Mouse (Mus musculus) layer of hippocampus, postnatal 36 days (tissue): ENCODE measurements at regions not wholly inside any gene's neighbourhood (a gene's known extent, or its start where the extent isn't known, plus 50 kb on each side); places are given as distances from the start of the nearest gene placed in this dataset.

Experiments used
- DNase-seq, 2 experiments: peaks; one replicate each; pipeline ENCODE4 v3.0.0; 2022

DNA sequence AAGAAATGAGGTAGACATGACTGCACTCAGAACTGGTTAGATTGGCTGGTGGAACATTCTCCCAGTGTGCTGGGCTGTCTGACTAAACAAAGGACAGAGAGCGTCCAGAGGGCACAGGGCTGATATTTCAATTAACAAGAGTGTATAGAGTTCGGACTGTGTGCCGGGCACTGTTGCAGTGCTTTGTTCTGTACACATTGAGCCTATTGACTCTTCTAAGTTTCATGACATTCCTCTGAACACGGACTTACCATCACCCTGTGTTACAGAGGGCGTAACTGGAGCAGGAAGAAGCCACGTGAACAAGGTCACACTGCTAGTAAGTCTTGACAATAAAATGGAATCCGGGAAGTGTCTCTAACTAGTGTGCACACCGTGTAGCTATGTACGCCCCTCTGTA is 92.1 kb upstream of the Barx2 start:
- no peak for DNase-seq

DNA sequence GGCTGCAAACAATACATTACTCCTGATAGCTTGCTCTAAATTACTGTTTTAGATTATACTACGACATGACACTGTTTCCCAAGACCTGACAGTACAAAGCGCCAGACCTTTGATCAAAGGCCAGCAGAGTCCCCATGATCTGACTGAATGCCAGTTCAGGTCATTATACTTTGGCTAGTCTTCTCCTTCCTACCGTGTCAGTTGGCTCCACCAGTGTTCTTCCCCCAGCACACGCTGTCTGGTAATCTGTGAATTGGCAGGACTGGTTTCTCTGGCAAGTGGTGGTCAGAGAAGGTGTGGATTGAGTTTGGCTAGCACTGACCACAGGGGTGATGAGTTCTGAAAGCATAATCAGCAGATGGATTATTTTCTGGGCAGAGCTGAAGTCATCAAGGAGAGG is 93.1 kb upstream of the Barx2 start:
- no peak for DNase-seq

DNA sequence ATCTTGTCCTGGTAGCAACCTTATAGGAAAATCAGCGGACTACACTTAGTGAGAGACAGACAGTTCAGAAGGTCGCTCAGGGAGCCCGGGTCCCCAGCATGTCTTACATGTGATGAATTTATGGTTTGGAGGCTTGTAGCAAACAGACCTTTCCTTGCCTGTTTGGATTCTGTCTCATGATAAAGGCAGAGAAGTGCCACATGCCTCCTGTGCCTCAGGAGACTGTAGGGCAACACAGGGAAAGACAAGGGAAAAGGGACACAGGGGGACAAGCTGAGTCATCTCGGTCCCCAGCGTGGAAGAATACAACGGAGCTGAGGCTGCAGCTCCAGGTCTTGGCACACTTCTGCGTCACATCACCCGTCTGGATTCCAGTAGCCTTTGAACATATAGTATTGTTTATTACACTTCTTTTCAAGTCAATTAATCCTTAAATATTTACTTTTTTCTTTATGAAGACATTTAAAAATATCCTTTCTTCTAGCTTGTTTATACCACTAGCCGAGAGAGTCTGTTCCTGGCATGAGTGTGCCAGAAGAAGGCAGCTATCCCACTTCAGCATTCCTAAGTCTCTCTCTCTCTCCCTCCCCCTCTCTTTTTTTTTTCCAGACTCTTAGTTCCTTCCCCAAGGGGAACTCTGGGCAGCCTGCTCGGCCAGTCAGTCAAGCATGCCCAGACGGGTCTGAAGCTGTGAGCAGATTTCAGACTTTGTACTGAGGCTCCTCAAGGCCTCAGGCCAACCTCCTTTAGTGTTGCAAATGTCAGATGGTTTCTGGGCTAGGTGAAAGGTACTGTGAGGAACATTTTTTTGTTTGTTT is 97.9 kb upstream of the Barx2 start:
- no peak for DNase-seq

GRCm38 (mm10) chr9:32016286-32016685 is 99.7 kb upstream of the Arhgap32 start:
- peak; percentile 41 to 54 for DNase-seq

DNA sequence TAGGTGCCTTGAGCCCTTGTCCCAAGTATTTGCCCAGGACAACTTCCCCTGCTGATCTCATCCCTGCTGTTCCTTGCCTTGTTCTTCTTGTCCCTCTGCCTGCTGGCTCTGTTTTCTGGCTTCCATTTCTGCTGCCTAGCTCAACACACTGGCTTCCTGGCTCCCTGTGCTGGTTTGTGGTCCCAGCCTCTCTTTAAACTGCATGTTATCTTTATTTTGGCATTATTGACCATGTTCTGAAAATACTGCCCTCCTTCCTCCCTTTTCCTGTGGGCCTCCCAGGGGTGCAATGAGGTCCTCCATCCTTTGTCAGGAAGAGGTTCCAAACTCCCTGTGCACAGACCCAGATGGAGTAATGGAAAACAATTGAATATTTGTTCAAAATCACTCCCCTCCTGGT is 97.9 kb upstream of the Arhgap32 start:
- DNase-seq: no peak

DNA sequence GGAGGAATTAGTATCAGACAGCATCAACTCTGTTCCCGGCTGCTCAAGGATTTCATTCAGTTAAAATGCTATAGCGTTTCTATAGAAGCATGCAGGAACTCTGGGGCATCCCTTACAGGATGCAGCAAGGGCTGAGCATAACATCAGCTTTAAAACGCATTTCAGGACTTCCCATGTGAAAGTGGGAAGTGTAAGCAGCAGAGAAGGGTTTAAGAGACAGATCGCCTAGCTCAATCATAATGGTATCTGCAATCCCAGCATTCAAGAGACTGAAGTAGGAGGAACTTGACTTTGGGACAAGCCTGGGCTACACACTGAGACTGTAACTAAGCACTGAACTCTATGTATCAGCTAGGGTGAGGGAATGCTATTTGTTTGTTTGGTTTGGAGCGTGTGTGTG is 96.2 kb upstream of the Arhgap32 start:
- no peak for DNase-seq

DNA sequence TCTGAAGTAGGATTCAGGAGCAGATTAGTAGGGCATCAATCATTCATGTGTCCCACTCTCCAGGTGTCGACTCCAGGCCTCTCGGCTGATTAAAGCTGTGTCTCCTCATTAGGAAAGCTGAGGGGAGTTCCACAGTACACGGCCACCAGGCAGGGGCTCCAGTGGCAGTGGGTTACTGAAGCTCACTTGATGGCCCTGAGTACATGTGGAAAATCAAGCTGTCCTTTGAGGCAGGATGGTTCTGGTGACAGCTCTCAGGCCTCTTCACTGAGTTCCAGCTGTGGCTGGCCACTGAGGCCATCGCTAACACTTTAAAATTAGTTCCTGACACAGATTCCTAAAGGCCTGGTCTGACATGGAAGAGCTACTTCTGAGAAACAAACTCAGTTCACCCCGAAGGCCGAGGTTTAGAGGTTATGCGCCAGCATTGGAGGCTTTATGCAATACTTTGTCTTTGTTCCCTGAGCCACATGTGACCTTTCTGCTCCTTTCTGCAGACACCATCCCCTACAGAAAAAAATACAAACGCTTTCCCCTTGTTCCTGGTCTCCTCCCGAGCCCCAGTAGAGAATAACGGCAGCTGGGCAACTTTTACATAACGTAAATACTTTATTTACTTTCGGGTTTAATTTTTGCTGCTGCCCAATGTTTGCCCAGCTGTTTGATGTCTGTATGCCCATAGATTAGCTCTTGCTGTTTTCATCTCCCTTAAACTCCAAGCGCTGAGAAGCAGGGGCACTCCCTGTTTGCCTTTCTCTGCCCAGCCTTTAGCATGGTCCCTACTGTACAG is 94.8 kb upstream of the Arhgap32 start:
- DNase-seq: no peak

DNA sequence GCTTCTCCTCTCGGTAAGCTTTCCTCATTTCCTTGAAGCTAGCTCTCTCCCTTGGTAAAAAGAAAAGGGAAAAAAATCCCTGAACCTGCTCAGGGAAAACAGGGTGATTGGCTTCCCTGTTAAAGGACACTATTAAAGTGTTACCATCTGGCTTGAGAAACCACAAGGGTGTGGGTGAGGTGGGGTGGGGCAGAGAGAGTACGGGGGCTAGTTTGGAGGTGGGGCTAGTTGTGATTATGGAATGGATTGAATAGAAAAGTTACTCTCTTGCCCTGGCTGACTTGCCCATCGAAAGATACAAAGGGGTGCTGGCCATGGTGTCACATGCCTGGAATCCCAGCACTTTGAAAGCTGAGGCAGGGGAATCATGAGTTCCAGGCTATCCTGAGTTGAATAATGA is 94.2 kb upstream of the Arhgap32 start:
- no peak for DNase-seq

- DNase-seq: no peak
Observed at GRCm38 (mm10) chr9:32022996-32023395, 92.9 kb upstream of the Arhgap32 start.

GRCm38 (mm10) chr9:32024767-32025166 is 91.2 kb upstream of the Arhgap32 start:
- DNase-seq: no peak

- DNase-seq: no peak
Observed at GRCm38 (mm10) chr9:32027962-32028361, 88.0 kb upstream of the Arhgap32 start.

- no peak for DNase-seq
Observed at GRCm38 (mm10) chr9:32029001-32029400, 86.9 kb upstream of the Arhgap32 start.

GRCm38 (mm10) chr9:32029786-32030185 is 86.2 kb upstream of the Arhgap32 start:
- no peak for DNase-seq

DNA sequence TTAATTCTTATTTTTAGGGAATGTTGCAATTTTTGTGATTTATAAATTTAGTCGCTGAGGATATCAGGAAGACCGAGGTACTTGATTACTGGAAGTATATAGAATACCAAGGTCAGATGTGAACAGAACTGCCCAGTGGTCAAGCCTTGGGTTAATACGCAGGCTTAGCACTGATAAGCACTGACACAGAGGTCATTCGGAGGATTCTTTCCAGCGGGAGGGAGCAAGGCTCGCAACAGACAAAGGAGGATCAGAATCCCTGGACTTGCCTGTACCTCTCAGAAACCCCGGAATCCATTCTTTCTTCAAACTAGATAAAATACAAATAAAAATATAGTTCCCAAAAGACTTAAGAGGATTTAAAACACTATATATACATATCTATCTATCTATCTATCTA is 85.7 kb upstream of the Arhgap32 start:
- DNase-seq: no peak

GRCm38 (mm10) chr9:32031950-32032453 is 83.9 kb upstream of the Arhgap32 start:
- DNase-seq: peak; percentile 82 to 84

- DNase-seq: peak; percentile 41 to 56
Observed at GRCm38 (mm10) chr9:32032521-32033185, 83.3 kb upstream of the Arhgap32 start.

GRCm38 (mm10) chr9:32033937-32034336 is 82.0 kb upstream of the Arhgap32 start:
- no peak for DNase-seq

- DNase-seq: no peak
Observed at GRCm38 (mm10) chr9:32039999-32040398, 75.9 kb upstream of the Arhgap32 start.

DNA sequence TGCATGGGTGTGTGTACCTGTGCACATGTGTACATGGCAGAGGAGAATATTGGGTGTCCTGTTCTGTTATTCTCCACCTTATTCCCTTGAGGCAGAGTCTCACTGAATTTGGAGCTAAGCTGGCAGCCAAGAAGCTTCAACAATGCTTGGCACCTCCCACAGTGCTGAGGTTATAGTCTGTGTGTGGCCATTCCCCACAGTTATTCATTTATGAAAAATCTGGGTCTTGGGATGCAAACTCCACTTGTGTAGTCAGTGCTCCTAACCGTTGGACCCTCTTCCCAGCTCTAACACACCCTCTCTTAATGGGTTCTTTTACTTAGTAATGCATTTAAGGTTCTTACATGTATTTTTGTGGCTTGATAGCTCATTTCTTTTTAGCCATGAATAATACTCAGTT is 72.6 kb upstream of the Arhgap32 start:
- DNase-seq: no peak

GRCm38 (mm10) chr9:32046791-32047190 is 69.1 kb upstream of the Arhgap32 start:
- DNase-seq: no peak

DNA sequence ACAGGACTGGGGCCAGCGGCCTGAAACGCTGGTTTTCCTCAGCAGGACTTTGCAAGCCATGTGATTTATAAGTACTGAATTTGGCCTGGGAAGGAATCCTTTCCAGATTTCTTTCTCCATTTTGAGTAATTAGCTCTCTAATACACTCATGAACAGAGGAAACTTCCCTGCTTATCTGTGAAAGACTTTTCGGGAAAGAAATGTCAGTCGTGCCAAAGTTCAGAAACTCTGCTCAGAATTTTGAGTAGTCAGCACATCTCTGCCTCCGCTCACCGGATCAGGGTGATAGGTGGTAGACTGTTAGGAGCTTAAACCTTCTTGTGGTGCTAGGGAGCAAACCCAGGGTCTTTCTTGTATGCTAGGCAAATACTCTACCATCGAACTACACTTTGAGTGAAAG is 67.0 kb upstream of the Arhgap32 start:
- DNase-seq: no peak

GRCm38 (mm10) chr9:32049546-32049945 is 66.4 kb upstream of the Arhgap32 start:
- DNase-seq: no peak
